Mouse (Mus musculus) layer of hippocampus, adult 9-10 months (tissue): Measurements from ENCODE around the gene Soat2.
A peak's percentile ranks its signal among the peaks of the same experiment; 100 is the strongest.

Experiments
- DNase-seq: peaks from one replicate; pipeline ENCODE4 v3.0.0; 2022; ENCODE audit warnings: low spot score

Soat2 gene

DNA sequence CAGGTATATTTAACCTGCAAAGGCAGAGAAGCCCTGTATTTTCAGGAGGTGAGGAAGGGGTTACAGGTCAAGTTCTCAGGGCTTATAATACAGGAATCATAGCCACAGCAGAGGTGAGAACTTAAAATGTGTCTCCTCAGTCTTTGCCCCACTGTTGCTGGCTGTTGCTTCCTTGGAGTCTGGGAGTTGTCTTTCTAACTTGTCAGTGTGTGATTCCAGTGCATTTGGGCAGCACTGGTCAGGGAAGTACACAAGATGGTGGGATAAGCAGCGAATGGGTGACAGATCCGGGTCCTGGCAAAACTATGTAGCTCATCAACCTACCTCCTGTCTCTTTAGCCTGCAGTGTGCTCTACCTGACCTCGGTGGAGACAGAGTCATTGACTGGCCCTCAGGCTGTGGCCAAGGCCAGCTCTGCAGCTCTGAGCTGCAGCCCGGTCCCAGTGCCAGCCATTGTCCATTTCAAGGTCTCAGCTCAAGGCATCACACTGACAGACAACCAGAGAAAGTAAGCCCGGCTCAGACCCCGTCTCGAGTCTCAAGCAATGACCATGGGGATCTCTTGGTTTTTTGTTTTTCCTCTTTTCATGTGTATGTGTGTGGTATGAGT, 35.6 kb upstream of the Soat2 start:
- no peak for DNase-seq

DNA sequence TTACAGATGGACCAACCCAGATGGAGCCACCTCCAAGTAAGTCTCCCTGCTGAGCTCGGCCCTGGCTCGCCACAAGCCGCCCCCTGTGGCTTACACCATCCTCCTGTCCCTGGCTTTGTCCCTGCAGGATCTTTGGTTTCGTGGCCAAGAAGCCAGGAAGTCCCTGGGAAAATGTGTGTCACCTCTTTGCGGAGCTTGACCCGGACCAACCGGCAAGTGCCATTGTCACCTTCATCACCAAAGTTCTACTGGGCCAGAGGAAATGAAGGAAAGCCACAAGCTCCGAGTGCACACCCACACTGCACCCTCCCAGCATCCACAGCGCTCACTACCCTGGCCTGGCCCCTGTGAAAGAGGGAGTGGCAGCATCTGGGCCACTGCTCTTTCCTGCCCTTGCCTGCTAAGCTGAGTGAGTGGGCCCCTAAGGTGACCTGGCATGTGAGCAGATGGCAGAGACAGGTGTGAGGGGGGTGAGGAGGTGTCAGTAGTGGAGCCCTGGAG, 34.5 kb upstream of the Soat2 start:
- no peak for DNase-seq

DNA sequence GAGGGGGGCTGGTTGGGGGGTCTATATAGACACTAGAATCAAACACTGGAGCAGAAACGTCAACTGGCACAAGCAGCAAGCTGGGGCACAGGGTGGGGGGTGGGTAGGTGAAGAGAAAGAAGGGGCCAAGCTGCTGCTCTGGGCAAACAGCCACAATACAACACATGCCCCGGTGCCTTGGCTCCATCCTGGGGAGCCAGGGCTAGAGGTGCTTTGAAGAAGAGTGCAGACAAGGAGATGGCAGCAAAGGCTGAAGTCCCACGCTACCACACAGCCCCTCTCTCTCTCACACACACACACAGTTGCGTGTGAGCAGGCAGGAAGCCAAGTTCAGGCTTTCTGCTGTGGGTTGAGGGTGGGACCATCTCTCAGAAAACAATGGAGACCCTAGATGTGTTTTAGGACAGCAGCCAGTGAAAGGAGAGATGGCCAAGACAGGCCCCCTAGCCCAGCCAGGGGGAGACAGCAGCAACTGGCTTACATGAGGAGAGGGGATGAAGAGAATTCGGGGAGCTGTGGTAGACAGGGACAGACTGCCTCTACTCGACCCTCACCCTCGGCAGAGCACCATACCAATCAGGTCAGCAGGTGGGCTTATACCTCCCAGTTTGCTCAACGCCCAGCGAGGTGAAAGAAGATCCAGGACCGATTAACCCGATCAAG, 33.4 kb upstream of the Soat2 start:
- DNase-seq = no peak

DNA sequence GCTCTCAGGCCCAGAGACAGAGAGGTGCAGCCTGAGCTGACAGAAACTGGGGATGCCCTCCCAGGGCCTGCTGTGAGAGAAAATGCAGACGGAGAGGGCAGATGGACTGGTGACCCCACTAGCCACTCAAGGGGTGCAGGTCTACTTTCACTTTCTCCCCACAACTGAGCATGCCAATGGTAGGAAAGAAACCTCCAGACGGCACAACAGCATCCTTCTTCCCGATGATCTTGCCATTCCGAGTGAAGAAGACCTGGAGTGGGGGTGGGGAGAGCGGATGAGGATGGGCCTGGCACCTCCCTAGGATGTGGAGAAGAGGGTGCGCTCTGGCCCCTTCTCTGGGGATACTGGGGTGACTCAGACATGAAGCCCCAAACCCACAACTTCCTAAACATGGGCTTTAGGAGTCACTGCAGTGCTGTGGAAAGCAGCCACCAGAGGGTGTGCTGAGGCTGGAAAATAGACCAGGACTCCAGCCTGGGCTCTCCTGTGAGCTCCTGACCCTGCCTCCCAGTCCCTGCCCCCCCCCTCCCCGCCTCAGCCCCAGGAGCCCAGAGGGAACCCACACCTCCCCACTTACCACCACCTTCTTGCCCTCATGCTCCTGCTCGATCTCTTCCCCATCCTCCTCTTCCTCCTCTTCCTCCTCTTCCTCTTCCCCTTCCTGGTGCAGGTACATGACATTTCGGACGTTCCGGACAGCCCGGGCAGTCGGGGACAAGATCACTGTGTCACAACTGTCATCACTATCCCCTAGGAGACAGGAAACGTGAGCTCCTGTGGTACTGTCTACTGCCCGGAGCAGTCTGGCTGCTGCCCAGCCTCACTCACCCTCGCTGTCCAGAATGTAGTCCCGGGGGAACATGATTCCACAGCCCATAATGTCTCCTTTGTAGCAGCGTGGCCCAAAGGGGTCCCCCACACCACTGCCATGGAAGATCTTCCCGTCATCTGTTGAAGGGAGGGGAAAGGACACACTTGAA, 32.6 kb upstream of the Soat2 start:
- no peak for DNase-seq

DNA sequence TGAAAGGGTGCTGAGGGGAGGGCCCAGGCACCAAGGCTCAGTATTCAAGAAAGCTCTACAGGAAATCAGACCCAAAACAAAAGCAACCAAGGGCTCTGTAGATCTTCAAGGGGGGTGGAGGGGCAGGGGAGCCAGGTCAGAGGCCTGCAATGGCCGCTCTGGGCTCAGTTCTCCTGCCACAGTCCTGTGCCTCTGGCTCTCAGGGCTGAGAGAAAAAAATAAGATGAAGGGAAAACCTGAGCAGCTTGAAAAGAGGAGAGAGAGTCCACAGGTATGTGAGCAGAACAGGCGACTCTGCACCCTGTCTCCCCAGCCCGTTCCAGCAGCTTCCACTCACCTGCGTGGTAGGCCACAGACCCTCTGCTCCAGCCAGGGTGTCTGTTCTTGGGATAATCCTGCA, 31.7 kb upstream of the Soat2 start:
- DNase-seq = no peak

DNA sequence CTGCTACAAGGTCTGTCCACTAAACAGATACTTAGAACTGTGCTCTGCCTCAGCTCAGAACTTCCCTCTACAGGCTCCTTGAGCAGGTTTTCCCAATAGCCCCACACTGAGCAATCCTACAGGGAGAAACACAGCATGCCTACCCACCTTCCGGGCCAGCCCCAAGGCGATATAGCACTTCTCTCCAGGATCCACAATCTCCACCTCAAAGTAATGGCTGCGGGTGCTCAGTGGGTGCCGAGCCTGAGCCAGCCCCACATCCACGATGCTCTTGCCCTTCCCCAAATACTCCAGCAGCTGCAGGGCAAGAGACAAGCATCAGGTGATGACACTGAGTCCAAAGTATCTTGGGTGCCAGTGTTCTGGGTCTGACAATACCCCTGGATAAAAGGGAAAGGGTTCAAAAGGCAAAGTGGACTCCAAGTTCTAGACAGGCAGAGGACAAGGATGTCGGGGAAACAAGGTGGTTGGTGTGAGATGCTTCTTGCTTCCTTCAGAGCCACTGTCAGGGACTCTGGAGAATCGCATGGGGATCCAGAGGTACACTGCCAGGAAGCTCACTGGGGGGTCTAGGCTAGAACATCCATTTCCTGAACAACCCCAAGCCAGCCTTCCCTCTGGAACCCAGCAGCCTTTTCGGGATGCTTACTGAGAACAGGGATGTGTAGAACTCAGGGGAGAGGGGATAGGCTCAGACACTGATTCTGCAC, 31.1 kb upstream of the Soat2 start:
- no peak for DNase-seq

DNA sequence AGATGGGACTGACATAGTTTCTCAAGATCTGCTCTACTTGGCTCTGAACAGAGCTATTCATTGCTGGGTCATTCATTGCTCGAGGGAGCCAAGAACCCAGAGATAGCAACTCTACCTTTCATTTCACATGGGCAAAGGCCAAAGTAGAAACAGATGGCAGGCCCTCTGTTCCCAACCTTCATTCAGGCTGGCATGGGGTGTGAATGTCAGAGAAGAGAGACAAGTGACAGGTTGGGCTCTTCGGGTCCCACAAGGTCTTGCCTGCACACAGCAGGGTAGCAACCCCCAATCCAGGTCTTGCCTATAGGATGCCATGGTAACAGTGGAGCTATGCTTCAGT, 30.5 kb upstream of the Soat2 start:
- no peak for DNase-seq

DNA sequence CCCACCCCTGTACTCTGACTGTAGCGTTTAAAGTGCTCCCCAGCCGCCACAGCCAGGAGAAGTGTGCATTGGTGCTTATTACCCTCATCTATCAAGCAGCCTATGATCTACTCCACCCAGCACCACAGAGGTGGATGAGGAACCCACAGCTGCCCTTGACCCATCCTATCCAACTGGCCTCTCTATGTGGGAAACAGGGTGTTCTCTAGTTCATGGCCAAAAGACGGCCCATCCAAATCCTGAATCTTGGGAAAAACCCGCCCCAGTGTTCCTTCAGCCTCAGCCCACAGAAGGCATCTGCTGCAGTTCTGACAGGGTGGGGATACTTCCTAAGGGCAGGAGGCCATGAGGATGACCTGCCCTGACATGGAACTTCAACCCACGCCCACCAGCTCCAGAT, 29.8 kb upstream of the Soat2 start:
- DNase-seq = no peak

DNA sequence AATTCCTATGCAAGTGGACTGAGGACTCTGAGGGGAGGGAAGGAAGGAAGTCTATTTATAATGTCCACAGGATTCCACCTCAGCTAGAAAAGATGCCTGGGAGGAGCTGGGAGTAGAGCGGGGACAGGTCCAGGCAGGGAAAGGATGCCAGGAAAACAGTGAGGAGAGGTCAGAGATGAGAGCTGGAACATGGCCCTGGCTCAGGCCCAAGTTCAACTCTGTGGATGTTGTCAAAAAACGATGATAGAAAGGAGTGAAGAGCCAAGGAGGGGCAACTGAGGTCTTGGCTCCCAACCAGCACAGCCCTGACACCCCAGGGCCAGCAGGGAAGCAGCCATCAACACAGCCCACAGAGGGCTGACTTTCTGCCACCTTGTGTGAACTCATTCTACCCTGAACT, 24.0 kb upstream of the Soat2 start:
- no peak for DNase-seq

DNA sequence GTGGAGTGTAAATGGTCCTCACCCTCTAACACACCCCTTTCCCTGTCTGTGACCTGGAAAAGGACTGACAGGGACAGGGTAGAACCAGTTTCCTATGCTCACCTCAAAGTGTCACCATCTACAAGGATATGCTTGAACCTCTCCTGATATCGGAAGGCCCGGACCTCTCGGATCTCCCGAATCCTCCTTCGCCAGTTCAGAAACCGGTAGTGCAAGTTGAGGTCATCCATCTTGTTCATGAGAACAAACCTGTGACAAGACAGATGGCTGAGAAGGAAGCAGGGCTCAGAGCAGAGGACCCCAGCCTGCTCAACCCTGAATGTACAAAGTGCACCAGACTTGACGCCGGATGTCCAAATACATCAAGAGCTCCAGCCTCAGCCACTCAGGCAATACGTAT, 17.0 kb upstream of the Soat2 start:
- no peak for DNase-seq

DNA sequence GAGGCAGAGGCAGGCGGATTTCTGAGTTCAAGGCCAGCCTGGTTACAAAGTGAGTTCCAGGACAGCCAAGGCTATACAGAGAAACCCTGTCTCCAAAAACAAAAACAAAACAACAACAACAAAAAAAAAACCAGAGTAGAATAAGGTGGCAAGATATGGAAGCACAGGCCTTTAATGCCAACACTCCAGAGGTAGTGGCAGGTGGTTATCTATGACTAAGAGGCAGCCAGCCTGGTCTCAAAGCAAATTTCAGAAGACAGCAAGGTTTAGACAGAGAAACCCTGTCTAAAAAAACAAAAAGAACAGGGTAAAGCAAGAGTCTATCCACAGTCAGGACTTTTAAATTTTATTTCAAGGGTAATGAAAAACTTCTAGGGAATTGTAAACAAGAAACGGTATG, 15.6 kb upstream of the Soat2 start:
- DNase-seq = no peak

DNA sequence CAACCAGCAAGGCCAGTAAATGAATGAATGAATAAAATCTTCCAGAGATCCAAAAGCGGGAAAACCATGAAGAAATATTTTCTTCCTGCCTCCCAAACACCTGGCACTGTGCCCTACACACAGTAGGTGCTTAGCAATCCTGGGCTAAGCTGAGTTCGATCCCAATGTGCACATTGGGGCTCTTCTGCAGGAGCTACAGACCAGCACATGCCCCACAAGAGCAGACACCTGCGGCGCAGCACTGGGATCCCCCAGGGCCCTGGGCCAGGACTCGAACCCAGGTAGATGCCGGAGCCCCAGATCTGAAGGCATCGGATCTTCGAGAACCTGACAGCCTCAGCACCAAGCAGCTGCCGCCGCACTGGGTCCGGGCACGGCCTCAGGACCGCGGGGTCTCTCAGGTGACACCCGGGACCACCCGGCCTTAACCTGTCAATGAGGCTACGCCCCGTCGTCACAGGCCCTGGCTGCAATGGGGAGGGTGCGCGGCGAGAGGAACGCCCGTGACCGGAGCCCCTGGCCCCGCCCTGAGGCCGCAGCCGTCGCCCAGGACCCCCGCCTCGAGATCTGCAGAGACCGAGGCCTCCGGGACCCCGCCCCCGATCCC, 14.7 kb upstream of the Soat2 start:
- no peak for DNase-seq

DNA sequence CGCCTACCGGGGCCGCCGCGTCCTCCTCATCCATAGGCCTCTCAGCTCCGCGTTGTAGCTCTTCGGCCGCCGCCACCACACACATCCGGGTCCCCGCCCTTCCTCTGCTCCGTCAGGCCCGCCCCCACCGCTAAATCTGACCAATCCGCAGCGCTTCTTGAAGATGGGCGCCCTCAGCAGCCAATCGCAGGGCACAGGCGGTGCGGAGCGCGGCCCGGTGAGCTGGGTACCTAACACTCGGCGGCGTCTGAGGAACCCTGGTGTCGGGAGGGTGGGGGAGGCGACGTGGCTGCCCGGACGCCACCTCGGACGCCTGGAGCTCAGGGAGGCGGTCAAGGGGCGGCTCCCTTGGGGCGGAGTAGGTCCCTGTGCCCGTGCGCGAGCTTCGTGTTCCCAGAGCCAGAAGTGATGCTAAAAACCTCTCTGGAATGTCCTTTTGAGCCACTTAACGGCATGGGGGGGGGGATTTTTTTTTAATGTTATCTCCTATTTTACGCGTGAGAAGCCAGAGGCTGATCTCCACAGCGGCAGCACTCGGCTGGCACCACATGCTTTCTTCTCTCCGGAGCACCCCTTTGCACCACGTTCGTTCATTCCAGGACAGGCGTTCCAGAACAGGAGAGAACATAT, 14.1 kb upstream of the Soat2 start, which contains the start of gene Spryd3:
Gene Spryd3 (minus strand): TSS at position 106 of the 630 bp plus-strand sequence.
- peak; percentile 93 for DNase-seq

DNA sequence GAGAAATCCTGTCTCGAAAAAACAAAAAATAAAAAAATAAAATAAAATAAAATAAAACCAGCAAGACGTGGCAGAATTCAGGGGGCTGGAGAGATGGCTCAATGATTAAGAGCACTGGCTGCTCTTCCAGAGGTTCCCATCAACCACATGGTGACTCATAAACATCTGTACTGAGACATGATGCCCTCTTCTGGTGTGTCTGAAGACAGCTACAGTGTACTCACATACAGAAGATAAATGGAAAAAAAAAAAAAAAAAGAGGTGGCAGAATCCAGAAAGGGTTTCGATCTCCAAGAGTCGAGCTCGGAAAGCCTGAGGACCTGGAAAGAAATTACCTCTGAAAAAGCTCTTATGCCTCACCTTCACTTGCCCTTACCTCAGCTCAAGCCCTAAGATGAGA, 9.2 kb upstream of the Soat2 start:
- no peak for DNase-seq

DNA sequence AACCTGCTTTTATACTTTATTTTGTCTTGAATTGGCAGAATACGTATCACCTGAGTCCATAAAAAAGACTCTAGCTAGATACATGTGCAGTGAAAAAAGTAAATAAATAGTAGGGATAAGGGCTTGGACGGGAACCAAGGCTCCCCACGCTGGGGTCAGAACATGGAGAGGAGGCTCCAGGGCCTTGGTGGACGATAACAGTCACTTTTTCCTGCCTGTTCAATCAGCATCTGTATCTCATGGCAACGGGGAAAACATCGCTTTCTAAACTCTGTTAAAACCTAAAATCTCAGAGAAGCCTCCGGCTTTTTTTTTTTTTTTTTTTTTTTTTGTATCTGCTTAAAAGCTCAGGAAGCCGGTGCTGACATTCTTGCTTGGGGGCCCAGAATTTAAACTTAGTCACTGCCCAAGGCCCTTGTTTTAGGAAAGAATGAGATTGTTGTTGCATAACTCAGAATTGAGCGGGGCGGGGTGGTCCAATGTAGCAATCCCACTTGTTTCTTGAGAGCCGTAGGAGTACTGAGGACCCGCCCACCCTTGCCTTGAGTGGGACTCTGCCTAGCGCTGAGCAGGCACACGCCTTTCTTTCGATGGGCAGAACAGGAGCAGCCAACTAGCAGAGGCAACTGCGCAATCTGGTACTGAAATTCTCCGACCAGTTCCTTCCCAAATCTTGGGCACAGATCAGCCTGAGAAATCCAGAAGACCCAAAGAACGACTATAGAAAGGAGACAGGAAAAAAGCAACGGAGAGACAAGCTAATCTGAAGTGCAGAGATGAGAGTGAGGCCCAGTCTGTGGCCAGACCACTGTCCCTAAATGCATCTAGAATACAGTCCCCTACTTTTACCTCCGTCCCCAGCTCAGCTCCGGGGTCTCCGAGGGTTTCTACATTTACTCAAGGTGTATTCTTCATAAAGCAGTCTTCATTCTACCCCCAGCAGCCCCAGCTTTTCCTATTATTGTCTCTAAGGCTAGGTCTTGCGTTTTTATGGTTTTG, 7.1 kb upstream of the Soat2 start:
- DNase-seq = no peak

DNA sequence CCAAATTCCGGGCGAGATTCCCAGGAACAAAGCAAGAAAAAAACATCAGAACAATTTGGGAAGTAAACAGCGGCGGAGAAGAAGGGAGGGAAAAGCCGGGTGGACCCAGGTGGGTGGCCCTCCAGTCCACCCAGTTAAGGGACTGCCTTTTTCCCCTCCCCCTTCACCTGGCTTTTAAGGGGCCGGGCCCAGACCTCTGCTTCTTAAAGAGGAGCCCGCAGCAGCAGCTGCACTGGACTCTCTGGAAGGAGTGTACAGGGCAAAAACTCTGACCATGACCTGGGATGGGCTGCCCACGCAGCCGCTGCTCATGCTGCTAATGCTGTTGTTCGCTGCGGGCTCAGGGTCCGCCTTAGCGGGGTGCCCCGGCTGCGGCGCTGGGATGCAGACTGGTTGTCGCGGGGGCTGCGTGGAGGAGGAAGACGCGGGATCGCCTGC, 6.0 kb upstream of the Soat2 start, which contains the start of gene Igfbp6:
Gene Igfbp6 (plus strand): TSS at position 89 of the 438 bp plus-strand sequence.
- no peak for DNase-seq

DNA sequence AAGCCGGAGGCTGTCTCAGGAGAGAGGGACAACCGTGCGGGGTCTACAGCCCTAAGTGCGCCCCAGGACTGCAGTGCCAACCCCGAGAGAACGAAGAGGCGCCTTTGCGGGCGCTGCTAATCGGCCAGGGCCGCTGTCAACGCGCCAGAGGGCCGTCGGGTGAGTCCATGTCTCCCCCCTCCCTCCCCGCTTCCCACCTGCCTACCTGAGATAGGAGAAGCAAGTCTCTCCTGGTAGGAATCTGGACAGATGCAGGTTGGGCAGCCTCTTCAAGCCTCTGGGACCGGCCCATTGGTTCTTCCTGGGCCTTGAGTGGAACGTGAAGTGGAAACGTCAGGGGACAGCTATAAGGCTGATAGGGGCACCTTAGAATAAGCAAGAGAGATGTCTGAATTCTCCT, 5.6 kb upstream of the Soat2 start:
- no peak for DNase-seq

DNA sequence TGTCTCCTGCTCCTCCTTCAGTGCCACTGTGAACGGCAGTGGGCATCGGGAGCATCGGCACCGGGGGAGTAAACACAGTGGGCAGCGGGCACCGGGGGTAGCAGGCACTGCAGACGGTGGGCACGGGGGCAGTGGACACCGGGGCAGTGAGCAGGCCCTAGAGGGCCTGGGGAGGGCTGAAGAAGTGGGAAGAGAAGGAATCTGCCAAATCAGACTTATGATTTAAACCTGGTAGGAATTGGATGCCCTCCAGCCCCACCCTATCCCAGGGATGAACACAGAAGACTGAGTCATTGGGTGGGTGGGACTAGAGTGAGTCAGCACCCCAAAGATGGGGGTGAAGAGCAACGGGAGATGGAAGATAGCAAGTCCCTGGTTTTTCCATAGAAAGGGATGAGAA, 5.0 kb upstream of the Soat2 start:
- no peak for DNase-seq

DNA sequence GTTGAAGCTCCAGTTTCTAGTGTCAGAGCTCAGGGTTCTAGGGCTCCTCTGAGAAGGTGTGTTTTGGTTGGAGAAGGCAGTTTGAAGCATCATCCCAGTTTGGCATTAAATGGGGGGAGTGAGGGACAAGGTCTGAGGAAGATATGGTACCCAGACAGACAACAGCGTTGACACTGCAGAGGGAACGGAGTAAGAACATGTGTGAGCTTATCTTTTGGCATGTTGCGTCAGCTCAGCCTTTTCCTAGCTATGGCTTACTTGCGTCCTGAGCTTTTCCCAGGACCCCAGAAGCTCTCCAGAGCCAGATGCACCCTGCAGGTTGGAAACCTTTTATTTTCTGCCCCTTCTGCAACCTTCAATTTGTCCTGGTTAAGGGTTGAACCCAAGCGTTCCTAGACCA, 4.2 kb upstream of the Soat2 start:
- DNase-seq = no peak

DNA sequence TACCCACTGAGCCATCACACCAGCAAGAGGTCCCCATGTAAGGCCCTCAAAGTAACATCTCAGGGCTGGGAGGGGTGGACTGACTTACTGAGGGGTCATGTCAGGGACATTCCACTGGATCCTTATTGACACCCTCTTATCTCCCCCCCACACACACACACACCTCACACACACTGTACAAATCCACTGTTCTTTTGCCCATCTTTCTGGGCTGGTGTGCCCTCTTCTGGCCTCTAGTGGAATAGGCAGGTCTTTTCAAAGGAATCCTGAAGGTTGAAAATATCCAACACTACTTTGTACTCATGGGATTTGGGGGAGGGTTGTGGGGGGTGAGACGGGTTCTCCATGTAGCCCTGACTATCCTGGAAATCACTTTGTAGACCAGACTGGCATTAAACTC, 3.4 kb upstream of the Soat2 start:
- no peak for DNase-seq
